Mouse (Mus musculus) adrenal gland, postnatal 36 days (tissue): ENCODE data around the gene Clk3. TPM values are rescaled to one million over a fixed set of nuclear protein-coding genes. Genes with fewer than 3 reads are reported as not detected.

Experiments used
- DNase-seq, 2 experiments: peaks; one replicate each; pipeline ENCODE4 v3.0.0; 2021; ENCODE audit warnings: mixed read lengths in 1 of 2
- total RNA-seq, 2 experiments: library from RNA; stranded (reverse); gene quantifications; 2 replicates each; pipeline ENCODE4 v1.2.3; 2021

The Clk3 gene
- total RNA-seq, 2 experiments from 2014 or later = 60.4 to 72.2 TPM

GRCm38 (mm10) chr9:57770836-57771235 is 5.2 kb upstream of the Clk3 start:
- DNase-seq = no peak

- DNase-seq = no peak
These were observed 4.6 kb upstream of the Clk3 start for GRCm38 (mm10) chr9:57770214-57770613.

GRCm38 (mm10) chr9:57769539-57770069 is 3.9 kb upstream of the Clk3 start:
- no peak for DNase-seq

- DNase-seq = no peak
These were observed 1.6 kb upstream of the Clk3 start for GRCm38 (mm10) chr9:57767231-57767630.

GRCm38 (mm10) chr9:57766431-57766830 is 771 bp upstream of the Clk3 start:
- DNase-seq = no peak

- peak; percentile 99 for DNase-seq
These were observed 691 bp downstream of the Clk3 start for GRCm38 (mm10) chr9:57764974-57765363.

- peak; percentile 84 to 87 for DNase-seq
These were observed 1.3 kb downstream of the Clk3 start for GRCm38 (mm10) chr9:57764147-57764973.

GRCm38 (mm10) chr9:57762563-57762991 is 3.1 kb downstream of the Clk3 start:
- peak; percentile 40 to 47 for DNase-seq

GRCm38 (mm10) chr9:57761563-57762551 is 3.8 kb downstream of the Clk3 start:
- peak in 1 of 2 experiments; percentile 20 for DNase-seq

- no peak for DNase-seq
These were observed 5.1 kb downstream of the Clk3 start for GRCm38 (mm10) chr9:57760416-57761146.

- DNase-seq = peak; percentile 86 to 88
These were observed 6.4 kb downstream of the Clk3 start for GRCm38 (mm10) chr9:57759289-57759688.

- no peak for DNase-seq
These were observed 7.1 kb downstream of the Clk3 start for GRCm38 (mm10) chr9:57758528-57758927.

- no peak for DNase-seq
These were observed 8.1 kb downstream of the Clk3 start for GRCm38 (mm10) chr9:57757578-57757977.

GRCm38 (mm10) chr9:57750901-57751300 is 14.8 kb downstream of the Clk3 start:
- DNase-seq = no peak

- DNase-seq = no peak
These were observed 16.8 kb downstream of the Clk3 start for GRCm38 (mm10) chr9:57748831-57749230.

GRCm38 (mm10) chr9:57748137-57748536 is 17.5 kb downstream of the Clk3 start:
- peak in 1 of 2 experiments; percentile 26 for DNase-seq

GRCm38 (mm10) chr9:57747067-57747466 is 18.6 kb downstream of the Clk3 start:
- DNase-seq = no peak

- peak; percentile 38 to 65 for DNase-seq
These were observed 21.1 kb downstream of the Clk3 start for GRCm38 (mm10) chr9:57744462-57745091.

GRCm38 (mm10) chr9:57739863-57740262 is 25.8 kb downstream of the Clk3 start:
- no peak for DNase-seq

GRCm38 (mm10) chr9:57733606-57734005 is 32.1 kb downstream of the Clk3 start:
- no peak for DNase-seq

GRCm38 (mm10) chr9:57728312-57728711 is 37.3 kb downstream of the Clk3 start:
- DNase-seq = no peak
